Mouse (Mus musculus) cerebellum, postnatal 4 days (tissue): ENCODE measurements around the gene Sgms1.

Experiments used
- DNase-seq, 2 experiments: peaks; one replicate each; pipeline ENCODE4 v3.0.0; 2022; ENCODE audit warnings: low spot score in 2 of 2, mixed read lengths in 1 of 2

The Sgms1 gene

GRCm38 (mm10) chr19:32269141-32269843, 120.2 kb downstream of the Sgms1 start:
- DNase-seq, result no peak

- DNase-seq, result no peak
Observed at GRCm38 (mm10) chr19:32268562-32268961, 121.0 kb downstream of the Sgms1 start.

- no peak for DNase-seq
Observed at GRCm38 (mm10) chr19:32266385-32267252, 122.9 kb downstream of the Sgms1 start.

- DNase-seq, result no peak
Observed at GRCm38 (mm10) chr19:32263753-32264152, 125.8 kb downstream of the Sgms1 start.

GRCm38 (mm10) chr19:32262805-32263572, 126.5 kb downstream of the Sgms1 start:
- DNase-seq, result no peak

- DNase-seq, result no peak
Observed at GRCm38 (mm10) chr19:32260869-32261688, 128.4 kb downstream of the Sgms1 start.

GRCm38 (mm10) chr19:32259830-32260229, 129.7 kb downstream of the Sgms1 start:
- no peak for DNase-seq

- no peak for DNase-seq
Observed at GRCm38 (mm10) chr19:32259048-32259447, 130.5 kb downstream of the Sgms1 start.

- no peak for DNase-seq
Observed at GRCm38 (mm10) chr19:32258146-32258545, 131.4 kb downstream of the Sgms1 start.

GRCm38 (mm10) chr19:32257616-32258015, 131.9 kb downstream of the Sgms1 start:
- DNase-seq, result no peak

GRCm38 (mm10) chr19:32256706-32257415, 132.7 kb downstream of the Sgms1 start:
- DNase-seq, result no peak

GRCm38 (mm10) chr19:32255429-32256185, 133.9 kb downstream of the Sgms1 start:
- DNase-seq, result no peak

GRCm38 (mm10) chr19:32254739-32255344, 134.7 kb downstream of the Sgms1 start:
- DNase-seq, result no peak

GRCm38 (mm10) chr19:32254204-32254603, 135.3 kb downstream of the Sgms1 start:
- no peak for DNase-seq

- DNase-seq, result no peak
Observed at GRCm38 (mm10) chr19:32252987-32253386, 136.5 kb downstream of the Sgms1 start.

GRCm38 (mm10) chr19:32252451-32252850, 137.1 kb downstream of the Sgms1 start:
- no peak for DNase-seq

- DNase-seq, result no peak
Observed at GRCm38 (mm10) chr19:32249181-32250130, 140.1 kb downstream of the Sgms1 start.

GRCm38 (mm10) chr19:32244881-32245280, 144.6 kb downstream of the Sgms1 start:
- DNase-seq, result no peak
